Mouse (Mus musculus) cerebellum, adult 11 months (tissue): ENCODE results near the gene Oprm1.
A peak's percentile ranks its signal among the peaks of the same experiment; 100 is the strongest.

Source experiments
- DNase-seq: peaks from one replicate; pipeline ENCODE4 v3.0.0; 2022

Gene Oprm1

DNA sequence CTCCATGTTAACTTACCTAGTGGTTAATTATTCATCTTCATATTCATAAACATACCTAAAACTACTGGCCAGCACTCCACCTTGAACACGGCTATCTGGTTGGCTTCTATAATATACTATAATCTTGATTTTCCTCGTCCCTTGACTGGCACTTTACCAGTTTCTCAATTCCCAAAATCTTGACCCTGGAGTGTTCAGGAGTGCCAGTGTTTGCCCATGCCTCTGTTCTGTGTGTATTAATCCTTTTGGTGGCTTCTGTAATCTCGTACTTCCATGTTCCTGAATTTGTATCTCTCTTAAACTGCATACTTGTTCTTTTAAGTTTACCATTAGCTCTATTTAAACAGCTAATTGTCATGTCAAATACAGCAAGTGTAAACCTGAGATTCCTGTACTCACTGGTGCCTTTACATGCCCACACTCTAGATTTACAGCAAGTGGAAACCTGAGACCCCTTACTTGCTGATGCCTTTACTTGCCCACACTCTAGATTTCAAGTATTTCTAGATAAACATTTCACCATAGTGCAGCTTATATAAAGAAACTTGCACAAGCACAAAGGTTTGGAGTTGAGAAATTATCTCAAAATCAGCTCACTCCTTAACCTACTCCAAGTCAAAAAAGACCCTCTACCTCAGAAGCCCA is 138.5 kb downstream of the Oprm1 start:
- DNase-seq, result no peak

DNA sequence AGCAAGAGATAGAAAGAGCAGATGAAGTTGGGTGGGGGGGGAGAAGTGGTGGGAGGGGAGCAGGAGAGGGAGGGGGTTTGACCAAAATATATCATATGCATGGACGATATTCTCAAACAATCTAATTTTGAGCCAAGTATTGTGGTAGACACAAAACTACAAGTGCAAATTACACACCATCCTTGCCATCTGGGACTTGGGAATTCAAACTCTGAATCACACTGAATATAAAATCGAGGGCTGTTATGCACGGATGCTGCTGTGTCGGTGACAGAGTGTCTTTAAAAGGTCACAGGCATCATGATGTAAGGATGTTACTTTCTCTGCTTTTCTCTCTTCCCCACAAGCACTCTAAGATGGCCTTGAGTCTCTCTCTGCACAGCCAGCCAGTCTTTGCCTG is 141.8 kb downstream of the Oprm1 start:
- no peak for DNase-seq

DNA sequence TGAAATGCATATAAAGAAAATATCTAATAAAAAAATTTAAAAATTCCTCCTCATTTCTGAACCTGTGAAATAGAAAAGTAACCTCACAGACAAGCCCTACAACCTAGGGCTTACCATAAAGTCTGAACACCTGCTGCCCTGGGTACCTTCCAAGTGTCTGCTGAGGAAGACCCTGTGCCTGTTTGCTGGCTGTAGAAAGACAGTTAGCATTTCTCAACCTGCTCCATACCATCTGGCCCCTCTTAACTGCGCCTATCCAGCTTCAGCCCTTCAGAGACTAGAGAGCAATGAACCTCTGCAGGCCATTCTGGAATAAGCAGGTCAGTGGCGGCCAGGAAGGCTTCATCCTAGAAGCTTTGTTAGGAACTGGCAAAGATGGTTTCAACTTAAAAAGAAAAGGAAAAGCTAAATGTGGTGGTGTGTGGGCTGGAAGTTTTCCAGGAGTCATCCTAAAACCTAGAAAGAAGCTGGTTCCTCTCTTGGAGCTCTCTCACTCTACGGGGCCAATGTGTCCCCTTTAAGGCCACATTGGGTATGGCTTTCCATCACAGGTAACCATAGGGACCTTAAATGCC is 143.6 kb downstream of the Oprm1 start:
- peak; percentile 30 for DNase-seq

DNA sequence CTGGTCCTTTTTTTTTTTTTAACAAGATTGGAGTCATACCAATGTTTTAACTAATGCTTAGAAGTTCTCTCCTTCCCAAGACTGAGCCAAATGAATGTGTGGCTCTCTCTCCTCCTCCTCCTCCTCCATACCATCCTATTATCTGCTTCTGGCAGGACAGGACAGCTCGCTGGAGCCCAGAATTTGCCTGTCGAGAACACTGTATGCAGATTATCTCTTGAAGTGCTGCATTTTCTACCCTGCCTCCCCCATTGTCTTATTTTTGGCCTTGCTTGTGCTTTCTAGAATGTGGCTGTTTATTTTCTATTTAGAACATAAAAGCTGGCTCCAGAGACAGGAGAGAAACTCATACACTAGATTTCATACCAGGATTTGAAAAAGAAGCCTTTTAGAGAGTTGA is 151.5 kb downstream of the Oprm1 start:
- DNase-seq, result no peak

DNA sequence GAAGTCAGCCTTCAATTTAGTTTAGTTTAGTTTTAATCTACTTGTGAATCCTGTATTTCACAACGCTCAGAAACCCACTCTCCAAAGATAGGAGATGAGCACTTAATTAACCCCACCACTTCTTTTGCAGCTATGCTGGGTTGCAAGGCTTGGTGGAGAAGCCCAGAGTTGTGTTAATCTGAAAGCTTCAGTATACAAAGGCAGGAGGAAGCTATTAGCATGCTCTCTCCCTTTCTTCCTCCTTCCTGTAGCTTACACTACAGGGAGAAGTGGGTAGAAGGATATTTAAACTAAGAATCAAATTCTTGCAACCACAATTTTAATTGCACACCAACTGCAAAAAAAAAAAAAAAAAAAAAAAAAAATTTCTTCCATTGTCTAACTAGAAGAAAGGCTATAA is 157.7 kb downstream of the Oprm1 start:
- DNase-seq, result no peak

DNA sequence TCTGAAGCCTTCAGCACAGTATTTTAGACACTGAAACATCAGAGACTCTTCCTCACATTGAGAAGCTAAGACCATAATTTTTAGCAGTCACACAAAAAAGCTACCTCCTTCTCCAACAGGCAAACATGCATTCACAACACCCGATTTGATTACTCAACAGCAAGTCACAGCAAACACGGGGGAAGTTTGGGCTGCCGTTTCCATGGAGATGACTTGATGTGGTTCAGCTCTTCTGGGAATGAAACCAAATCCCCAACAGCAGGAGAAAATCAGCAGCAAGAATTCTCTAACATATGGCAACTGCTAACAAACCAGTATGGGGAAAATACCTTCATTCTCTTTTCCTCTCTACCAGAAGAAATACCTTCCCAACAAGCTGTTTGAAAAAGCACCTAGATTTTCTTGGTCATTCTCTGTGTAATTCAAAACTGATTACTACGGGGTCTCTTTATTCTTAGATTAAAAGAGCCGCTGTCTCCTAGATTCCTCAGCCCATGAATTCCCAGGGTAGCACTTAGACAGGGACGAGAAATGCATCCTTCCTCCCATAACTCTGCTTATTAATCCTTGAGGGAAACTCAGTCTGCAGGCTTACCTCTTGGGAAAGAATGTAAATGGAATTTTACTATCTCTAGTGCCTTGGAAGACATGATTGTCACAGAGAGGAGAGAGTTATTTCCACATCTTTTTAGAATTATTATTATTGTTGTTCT is 158.4 kb downstream of the Oprm1 start:
- peak; percentile 62 for DNase-seq

DNA sequence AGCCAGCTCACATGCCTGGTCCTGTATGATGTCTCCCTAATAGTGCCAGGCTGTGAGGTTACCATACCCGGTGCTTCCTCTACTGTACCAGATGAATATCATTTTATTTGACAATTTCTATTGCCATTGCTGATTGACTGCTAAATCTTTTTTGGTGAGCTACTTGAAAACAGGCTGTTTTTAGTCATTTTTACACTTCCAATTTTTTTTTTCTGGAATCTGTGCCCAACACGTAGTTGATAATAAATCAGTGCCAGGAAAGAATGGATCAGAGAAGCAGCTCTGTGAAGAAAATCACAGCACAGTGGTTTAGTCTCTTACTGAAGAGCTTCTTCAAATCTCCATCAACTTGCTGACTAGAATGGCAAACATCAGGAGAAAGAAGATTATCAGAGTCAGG is 168.4 kb downstream of the Oprm1 start:
- DNase-seq, result no peak

DNA sequence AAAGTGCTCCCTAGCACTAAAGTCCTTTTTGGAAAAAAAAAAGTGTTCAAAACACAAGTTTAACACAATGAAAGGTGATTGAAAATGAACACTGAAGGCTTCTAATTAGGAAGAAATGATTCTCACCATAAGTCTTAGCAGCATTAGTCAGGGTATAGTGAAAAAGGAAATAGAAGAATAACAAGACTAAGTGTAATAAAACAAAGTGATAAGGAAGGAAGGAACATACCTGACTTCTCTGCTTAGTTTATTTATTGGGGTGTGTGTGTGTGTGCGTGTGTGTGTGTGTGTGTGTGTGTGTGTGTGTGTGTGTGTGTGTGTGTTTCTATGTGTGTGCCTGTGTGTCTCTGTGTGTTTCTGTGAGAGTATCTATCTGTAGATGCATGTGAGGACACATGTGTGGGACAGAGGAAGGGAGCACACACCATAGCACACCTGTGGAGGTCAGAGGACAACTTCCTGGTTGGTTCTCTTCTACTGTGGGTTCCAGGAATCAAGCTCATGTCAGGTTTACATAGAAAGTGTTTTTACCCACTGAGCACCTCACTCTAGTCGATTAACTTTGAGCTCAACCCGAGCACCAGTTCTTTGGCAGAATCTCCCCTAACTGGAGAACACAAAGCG is 169.4 kb downstream of the Oprm1 start:
- DNase-seq, result no peak

DNA sequence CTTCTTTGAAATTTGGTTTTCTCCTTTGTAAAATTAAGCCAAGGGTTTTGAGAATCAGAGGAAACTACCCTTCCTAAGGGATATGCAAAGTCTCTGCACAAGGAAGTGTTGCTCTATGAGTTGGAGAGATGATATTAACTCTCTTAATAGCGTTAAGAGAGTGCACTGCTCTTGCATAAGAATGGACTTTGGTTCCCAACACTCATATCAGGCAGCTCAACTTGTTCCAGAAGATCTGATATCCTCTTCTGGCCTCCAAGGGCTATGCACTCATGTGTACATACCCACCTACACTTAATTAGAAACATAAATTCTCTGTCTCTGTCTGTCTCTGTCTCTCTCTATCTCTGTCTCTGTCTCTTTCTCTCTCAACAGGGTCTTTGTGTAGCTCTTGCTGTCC is 170.6 kb downstream of the Oprm1 start:
- no peak for DNase-seq

DNA sequence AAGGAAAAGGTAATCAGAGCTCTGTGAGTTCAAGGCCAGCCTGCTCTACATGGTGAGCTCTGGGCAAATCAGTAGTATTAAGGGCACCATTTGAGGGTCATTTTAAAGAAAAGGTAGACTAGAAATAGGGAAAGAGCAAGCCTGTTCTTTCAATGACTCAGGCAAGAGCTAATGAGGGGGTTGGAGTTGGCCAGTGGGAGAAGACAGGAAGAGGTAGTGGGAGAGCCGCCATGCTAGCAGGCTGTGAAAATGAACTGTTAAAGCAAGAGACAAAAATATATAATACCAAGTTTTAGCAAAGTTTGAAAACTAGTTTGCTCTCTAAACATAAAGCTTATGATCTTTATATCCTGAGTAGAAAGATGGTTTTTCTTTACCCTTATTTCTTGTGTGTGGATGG is 172.1 kb downstream of the Oprm1 start:
- DNase-seq, result no peak

DNA sequence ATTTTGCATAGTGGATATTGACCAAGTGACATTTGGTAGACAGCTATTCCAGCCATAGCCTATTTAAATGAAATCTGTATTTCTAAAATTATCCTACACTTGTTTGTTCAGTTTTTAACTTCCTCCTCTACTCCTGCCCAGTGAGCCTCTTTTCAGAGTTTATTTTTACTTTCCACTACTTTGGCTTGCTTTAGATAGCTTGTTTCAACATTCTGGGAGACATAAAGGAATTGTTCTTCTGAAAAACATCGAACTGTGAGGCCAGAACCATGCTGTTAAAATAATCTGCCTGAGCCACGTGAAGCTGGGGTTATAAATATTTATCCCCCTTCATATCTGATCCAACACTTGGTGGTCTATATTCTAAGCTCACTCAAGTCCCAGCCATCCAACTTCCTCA is 172.6 kb downstream of the Oprm1 start:
- DNase-seq, result no peak

DNA sequence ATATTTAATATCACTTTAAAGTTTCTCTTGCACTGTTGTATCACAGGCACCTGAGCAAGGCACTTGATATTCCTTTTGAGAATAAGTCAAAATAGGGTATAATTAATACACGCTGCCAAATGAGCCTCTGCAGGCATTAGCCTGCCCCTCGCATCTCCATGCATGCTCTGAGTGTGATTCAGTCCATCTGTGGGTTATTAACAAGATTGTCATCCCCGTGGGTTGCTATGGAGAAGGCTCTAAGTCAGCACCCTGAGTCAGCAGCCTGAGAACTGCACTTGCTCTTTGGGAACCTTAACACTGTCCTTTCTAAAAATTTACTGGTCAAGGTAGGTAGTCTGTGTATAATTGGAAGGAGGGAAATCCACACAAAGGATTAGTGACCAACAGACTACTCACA is 176.5 kb downstream of the Oprm1 start:
- no peak for DNase-seq

DNA sequence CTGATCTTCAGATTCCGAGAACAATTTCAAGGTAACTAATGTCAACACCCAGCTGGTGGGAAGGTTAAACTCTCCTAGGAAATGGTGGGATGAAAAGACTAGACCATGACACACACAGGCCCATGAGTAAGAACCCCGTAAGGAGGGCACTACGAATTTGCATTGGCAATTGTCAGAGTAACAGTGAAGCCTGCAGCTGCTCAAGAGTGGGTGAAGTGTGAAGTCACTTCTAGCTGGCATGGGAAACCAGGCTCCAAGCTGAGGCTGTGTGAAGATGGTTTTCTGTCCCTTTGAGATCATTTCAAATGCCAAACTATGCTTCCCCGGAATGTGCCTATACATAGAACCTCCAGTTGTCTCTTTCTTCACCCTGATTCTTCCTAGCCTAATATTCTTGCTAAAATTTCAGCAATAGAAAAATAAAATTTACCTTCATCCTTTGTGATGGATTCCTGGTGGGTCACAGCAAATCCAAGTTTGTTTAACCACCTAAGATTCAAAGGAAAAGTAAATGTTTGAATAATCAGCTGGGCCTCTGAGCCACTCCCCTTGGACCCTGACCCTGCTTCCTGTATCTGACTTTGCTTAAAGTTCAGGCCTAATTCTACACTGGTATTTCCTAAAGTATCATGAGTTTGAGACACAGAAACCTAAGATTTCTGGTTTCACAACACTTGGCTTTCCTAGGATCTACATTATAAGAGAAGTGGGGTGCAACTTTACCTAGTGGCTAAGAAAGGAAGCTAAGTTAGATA is 178.5 kb downstream of the Oprm1 start:
- DNase-seq, result no peak

DNA sequence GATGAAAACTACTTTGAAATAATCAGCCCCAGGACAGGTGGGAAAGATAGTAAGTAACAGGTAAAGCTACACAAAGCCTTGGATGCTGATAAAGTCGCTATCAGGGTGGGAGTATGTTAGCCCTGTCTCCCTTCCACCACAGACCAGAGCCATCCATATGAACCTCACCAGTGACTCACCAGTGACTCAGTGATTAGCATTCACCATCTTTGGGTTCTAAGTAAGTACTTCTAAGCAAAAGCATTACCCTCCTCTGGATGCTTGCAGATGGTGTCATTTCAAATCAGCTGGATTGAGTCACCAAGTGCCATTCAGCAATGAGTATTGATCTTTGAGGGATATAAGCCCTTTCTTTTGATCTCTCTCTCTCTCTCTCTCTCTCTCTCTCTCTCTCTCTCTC is 194.8 kb downstream of the Oprm1 start:
- no peak for DNase-seq

DNA sequence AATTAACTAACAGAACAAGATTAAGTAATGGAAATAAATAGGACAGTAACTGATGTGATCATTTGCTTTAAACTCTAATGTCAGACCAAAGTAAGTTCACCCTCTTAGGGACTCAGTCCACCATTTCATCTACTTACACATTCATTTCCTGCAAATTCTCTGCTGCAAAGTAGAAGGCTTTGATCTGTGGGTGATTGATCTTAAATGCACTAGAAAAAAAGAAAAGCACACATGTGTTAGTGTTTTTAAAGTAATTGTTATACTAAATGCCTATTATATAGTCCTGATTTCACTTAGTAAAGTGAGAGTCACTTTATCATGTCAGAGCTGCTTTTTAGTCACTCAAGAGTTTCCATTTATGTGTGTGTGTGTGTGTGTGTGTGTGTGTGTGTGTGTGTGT is 196.2 kb downstream of the Oprm1 start:
- no peak for DNase-seq

DNA sequence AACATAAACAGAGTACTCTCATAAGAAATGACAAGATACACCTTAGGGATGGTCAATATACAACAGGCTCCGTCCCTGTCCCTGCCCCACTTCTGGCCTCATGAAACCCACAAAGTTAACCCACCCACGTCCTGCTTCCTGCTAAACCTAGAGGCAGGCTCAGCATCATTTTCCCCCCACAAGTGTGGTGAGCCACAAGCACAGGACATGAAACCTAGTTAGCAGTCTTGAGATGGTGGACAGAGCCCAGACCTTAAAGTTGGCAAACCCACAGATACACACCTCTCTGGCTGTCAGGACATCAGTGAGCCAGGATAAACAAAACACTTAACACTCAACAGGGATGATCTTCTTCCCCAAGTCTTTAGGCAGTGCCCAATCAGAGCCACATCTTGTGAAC is 198.1 kb downstream of the Oprm1 start:
- DNase-seq, result no peak

DNA sequence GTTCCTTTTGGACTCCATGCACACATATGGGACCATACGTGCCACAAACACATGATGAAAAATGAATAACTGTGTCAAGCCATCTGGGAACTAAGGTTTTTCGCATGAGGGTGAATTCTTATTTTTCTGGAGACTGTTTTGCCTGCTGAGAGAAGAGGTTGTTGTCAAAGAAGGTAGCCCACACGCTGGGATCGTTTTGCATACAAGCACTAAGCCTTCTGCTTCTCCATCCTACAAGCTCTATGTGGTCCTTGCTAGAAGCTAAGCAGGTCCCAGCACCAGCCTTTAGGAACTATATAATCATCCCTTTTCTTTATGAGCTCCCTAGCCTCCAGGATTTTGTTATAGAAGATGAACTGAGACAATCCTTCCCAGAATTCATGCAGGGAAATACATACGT is 200.5 kb downstream of the Oprm1 start:
- DNase-seq, result no peak

DNA sequence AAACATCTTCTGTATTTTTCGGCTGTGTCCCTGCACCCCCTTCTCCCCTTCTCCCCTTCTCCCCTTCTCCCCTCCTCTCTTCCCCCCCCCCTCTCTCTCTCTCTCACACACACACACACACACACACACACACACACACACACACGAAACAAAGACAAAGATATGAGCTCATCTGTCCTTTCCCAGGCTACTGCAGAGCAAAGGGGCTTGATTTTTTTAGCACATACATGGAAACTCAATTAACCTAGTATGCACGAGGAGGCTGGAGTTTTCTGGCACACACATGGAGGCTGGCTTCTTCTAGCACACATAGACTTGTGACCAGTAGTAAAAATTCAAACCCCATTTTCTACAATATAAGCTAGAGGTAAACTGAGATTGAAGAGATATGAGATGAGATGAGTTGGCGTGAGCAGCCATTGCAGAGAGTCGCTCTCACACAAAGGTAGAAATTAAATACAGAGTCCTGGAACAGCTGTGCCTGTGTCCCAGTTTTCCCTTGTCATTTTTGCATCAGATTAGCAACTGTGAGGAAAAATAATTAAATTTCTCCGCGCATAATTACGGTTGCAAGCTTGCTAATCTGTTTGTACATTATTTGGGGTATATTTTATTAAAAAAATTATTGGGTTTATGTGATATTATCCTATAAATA is 209.4 kb downstream of the Oprm1 start:
- DNase-seq, result no peak

DNA sequence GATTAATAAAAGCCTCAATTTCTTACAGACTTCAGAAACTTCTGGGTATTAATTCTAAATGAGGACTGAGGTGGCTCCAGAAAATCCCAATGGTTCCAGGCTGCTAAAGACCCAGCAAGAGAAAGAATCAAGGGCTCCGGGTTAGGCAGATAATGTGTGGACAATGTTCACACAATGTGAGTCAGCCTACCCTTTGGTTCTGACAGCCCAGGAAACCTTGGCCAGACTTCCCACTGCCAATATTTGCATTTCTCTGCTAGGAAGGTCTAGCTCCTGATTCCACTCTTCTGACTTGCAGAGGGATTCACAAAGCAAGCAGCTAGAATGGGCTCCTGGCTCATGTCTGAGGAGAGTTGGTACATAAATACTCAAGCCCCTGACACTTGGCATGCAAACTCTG is 210.0 kb downstream of the Oprm1 start:
- no peak for DNase-seq

DNA sequence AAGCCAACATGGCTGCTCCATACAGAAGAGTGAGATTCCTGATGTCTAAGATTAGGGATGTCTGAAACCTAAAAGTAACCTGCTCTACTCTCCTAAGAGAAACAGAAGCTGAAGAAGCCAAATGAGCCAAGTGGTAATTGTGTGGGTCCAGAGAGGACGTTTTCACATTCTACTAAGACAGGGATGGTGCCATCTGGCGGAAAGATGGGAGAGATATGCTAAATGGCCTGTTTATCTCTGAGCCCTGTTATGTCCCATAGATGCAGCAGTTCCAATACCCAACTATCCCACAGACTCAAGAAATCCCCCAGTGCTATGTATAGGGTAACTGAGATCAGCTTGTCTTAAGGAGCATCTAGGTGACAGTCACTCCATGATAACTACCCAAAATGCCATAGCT is 219.5 kb downstream of the Oprm1 start:
- DNase-seq, result peak; percentile 29

DNA sequence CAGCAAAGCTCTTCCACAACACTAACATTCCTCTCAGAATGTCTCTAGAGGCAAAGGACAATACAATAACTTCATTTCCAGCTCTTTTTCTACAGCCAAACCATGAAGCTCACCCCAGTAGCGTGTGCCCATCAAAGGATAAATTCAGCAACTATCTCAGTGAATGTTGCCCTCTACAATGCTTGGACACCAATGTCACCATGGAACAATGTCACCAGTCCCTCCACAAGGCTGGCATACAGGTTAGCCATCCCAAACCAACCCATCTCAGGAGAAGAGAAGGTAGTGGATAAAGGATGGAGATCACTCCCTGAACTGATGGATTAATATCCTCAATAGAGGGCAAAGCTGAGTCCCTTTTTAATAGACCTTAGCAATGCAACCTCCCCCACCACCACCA is 220.4 kb downstream of the Oprm1 start:
- peak; percentile 32 for DNase-seq

DNA sequence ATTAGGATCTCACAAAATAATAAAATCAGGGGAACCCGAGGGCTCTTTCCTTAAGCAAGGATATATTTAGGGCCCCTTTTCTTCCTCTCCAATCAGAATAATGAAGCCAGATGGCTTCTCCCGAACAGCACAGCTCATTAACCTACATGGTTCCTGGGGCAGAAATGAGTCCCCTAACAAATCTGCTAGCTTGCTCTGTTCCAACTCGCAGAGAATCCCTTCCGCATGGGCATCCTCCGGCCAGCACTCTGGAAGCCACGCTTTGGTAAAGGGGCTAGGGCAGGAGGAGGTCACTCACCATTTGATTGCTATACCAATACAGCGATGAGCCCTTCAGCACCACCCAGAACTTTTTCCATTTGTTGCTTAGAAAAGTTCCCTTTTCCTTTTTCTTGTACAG is 220.9 kb downstream of the Oprm1 start:
- DNase-seq, result peak; percentile 65

DNA sequence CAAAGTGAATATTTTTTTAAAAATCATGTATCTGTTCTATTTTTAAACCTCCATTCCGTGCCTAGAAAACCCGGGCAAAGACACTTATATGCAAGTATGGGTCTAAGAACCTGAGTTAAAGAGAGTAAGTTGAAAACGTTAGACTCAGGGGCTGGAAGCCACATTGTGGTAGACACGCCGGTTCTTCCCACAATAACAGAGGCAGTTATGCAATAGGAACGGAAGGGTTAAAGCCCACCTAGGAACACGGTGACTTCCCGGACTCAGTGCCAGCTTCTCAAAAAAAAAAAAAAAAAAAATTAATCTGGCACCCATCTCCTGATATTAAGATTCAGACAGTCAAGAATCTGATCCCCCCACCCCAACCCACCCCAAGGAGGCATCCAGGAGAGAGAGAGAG is 221.5 kb downstream of the Oprm1 start:
- no peak for DNase-seq
